Mouse (Mus musculus): Measurements from ENCODE around the gene Pbx1. TPM values are rescaled to one million over a fixed set of nuclear protein-coding genes. Genes with fewer than 3 reads are reported as not detected.

Gene Pbx1
- total RNA-seq, 2 experiments from 2014 or later, result 16.9 to 29.3 TPM

- H3K4me3 ChIP-seq, result no peak overlapping the region
- intact Hi-C loops (cut with DNase I), result no loop called here
- peak overlapping the region; percentile 8; the same call in 1 of the 2 replicates for H3K27ac ChIP-seq
- no peak for DNase-seq
- no peak for TF ChIP-seq CTCF (IDR thresholded peaks at IDR 0.05)
These were observed 262.9 kb downstream of the Pbx1 start for GRCm38 (mm10) chr1:168169052-168169779.

GRCm38 (mm10) chr1:168167781-168168180 is 264.3 kb downstream of the Pbx1 start:
- Histone ChIP-seq H3K27ac (peak overlapping the region; percentile 61), H3K4me3 (no peak overlapping the region)
- intact Hi-C loops (cut with DNase I), result no loop called here
- TF ChIP-seq CTCF (IDR thresholded peaks at IDR 0.05), result no peak
- no peak for DNase-seq

DNA sequence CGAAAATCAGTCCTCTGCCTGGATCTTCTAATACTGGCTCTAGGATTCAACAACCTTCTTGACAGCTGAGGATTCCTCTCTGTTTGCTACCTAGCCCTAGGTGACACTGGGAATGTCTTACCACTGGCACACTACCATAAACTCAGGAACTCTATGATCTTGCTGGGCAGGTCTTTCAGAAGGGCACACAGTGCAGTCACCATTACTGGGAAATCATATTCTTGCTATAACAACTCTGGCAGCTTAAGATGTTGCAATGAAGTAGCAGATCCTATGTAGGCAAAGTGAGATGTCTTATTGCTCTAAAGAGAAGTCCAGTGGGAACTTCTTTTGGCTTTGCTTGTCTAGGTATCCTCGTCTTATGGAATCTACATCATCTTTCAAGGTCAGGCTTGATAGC is 265.2 kb downstream of the Pbx1 start:
- Histone ChIP-seq H3K4me3 (no peak overlapping the region), H3K27ac (peak overlapping the region; percentile 61; the same call in 1 of the 2 replicates)
- DNase-seq, result no peak
- intact Hi-C loops (cut with DNase I), result no loop called here
- no peak for TF ChIP-seq CTCF (IDR thresholded peaks at IDR 0.05)

DNA sequence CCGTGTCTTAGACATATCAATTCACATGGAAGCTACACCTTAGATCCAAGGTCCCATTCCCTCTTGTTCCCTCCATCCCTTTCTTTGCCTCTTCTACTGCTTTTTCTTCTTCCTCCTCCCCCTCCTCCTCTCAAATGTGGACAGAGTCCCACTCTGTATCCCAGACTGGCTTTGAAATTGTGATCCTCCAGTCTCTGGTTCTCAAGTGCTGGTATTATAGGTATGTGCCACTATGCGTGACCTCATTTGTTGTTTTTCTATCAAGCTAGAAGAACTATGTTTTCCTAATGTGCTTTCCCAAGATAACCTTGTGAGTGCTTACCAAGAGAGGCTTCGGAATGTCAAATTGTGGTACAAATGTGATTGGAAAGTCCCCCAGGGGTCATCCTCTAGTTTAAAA is 267.1 kb downstream of the Pbx1 start:
- TF ChIP-seq CTCF (IDR thresholded peaks at IDR 0.05), result no peak
- no peak for DNase-seq
- 0 out of 2 replicates have a peak overlapping the region, but pooled peaks have one; percentile 24 for H3K27ac ChIP-seq
- intact Hi-C loops (cut with DNase I), result no loop called here
- no peak overlapping the region for H3K4me3 ChIP-seq

GRCm38 (mm10) chr1:168163521-168164233 is 268.4 kb downstream of the Pbx1 start:
- intact Hi-C loops (cut with DNase I), result no loop called here
- H3K27ac ChIP-seq, result peak overlapping the region; percentile 79
- DNase-seq, result peak; percentile 42
- no peak for TF ChIP-seq CTCF (IDR thresholded peaks at IDR 0.05)
- H3K4me3 ChIP-seq, result peak overlapping the region; percentile 59

- no peak for DNase-seq
- H3K4me3 ChIP-seq, result no peak overlapping the region
- H3K27ac ChIP-seq, result no peak overlapping the region
- no peak for TF ChIP-seq CTCF (IDR thresholded peaks at IDR 0.05)
- intact Hi-C loops (cut with DNase I), result no loop called here
These were observed 292.9 kb downstream of the Pbx1 start for GRCm38 (mm10) chr1:168139138-168139682.

DNA sequence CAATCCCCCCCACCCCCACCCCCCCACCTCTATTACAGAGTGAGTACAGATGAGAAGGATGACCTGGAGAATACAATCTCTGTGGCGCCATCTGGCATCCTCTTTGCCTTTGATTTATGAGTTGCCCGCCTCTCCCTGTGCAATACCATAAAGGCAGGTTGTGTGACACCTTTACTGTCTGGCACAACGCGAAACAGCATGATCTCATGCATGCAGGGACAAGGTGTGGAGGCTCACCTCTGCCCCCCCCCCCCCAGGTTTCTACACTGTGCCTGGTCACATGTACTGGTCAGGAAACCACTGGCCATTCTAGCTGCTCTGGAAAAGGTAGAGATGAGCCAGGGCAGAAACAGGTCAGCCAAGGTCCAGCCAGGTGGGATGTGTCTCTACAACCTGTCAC is 293.4 kb downstream of the Pbx1 start:
- Histone ChIP-seq H3K4me3 (no peak overlapping the region), H3K27ac (no peak overlapping the region)
- TF ChIP-seq CTCF (IDR thresholded peaks at IDR 0.05), result no peak
- DNase-seq, result no peak
- intact Hi-C loops (cut with DNase I), result no loop called here

- DNase-seq, result no peak
- TF ChIP-seq CTCF (IDR thresholded peaks at IDR 0.05), result no peak
- intact Hi-C loops (cut with DNase I), result no loop called here
- Histone ChIP-seq H3K27ac (no peak overlapping the region), H3K4me3 (no peak overlapping the region)
These were observed 294.2 kb downstream of the Pbx1 start for GRCm38 (mm10) chr1:168137890-168138289.

DNA sequence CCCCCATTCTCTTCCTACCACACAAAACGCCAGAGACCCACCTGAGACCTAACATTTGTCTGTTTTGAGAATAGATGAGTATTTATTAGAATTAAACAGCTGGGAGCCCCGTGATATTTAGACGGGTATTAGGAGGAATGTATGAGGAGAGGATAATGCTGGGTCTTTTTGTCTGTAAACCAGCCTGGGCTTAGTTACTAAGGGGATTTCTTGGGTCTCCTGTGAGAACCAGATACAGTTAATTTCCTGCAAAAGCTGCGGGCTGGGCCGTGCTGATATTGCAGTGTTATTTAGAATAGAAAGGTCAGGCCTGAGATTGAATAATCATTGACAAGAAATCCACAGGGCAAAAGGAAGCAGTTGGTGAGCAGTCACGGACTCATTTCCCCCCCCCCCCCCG is 296.5 kb downstream of the Pbx1 start:
- intact Hi-C loops (cut with DNase I), result no loop called here
- TF ChIP-seq CTCF (IDR thresholded peaks at IDR 0.05), result no peak
- Histone ChIP-seq H3K27ac (no peak overlapping the region), H3K4me3 (no peak overlapping the region)
- no peak for DNase-seq

DNA sequence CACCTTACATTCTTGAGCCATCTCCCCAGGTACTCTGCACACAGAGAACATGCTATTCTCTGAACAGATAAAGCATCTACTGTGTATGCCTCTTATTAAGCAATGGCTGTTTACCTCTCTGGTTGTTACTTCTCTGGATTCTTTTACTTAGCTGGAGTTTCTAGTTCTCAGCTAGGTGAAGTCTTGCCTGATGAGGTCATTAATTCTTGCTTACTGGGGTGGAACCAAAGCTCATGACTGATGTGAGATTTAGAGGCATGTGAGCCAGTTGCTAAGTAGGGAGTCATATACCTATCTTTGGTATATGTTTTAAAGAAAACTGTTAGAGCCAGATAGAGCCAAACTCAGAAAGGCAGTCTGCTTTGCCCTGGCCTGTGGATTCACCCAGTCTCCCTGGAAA is 298.4 kb downstream of the Pbx1 start:
- TF ChIP-seq CTCF (IDR thresholded peaks at IDR 0.05), result no peak
- no peak overlapping the region for H3K4me3 ChIP-seq

DNA sequence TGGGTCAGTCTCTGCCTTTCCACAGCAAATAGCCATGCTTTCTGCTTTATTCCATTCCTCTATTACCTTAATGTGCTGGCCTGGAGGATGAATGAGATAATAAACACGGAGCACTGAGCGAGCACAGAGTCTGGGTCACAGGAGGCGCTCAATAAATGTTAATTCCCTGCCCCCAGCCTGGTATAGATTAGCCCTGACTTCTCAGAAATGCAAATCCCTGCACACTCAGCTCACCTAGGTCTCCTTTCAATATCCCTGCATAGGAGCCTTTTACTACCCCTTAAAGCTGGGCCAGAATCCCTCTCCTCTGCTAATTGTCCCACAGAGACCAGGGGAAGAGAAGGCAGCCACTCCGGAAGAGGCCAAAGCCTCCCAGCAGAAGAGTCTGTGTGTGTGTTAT is 304.1 kb downstream of the Pbx1 start:
- H3K4me3 ChIP-seq, result no peak overlapping the region
- no peak for DNase-seq
- TF ChIP-seq CTCF (IDR thresholded peaks at IDR 0.05), result no peak
- H3K27ac ChIP-seq, result no peak overlapping the region
- intact Hi-C loops (cut with DNase I), result no loop called here

More for the DNA sequence above, 298.4 kb downstream of the Pbx1 start:
- intact Hi-C loops (cut with DNase I), result no loop called here
- no peak for DNase-seq
- H3K27ac ChIP-seq, result no peak overlapping the region

DNA sequence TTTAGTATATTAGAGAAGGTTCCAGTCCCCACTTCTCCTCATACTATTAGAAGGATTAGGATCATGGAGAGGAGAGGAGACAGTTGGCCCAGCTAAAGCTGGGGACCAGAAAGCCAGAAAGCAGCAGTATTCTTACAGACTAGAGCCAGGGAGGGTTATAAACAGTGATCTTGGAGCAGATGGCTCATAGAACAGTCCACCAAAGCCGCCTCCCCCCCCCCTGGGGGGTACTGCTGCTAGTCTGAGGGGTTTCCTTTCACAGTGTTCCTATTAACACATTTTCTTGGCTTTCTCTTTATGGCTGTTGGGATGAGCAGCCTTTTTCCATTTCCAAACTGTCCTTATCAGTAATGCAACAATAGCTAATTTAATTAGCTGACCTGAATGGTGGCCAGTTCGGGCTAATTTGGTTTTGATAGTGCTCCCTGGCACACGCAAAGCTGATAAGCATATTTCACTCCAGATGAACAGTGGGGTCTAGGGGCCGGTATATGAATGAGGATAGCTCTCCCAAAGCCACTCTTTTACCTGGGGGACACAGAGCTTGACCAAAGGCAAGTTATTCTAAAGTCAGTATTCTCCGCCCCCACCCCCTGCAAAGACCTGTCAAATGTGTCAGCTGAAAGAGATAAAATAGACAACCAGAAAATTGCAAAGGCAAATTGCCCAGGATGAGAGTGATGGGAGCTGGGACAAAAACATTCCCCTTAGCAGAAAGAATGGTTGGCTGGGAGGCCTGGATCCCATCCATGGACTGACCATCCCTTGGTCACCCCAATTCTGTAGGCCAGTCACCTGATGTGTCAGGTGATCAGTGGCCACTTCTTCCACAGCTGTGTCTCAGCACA is 307.2 kb downstream of the Pbx1 start:
- intact Hi-C loops (cut with DNase I), result no loop called here
- no peak for DNase-seq
- Histone ChIP-seq H3K4me3 (no peak overlapping the region), H3K27ac (no peak overlapping the region)
- no peak for TF ChIP-seq CTCF (IDR thresholded peaks at IDR 0.05)

Measured in gastrocnemius, adult 2 months (tissue).